Comparison of ENCODE assay signal across 9 mouse cellular contexts in genomic region chr7:117882803-117883202, GRCm38 (mm10).
DNase-seq lines count a peak whose midpoint lies in the region; ATAC-seq lines count a peak whose summit lies in the region.
"Had no signal": no experiment of that assay in that cellular context is flagged by ENCODE, and none has a peak within 500 bp of the region (broad histone marks: within the 10 kb centered on the region; RNA-seq: fewer than 3 reads in every experiment).

No protein-coding gene starts in this region.

- no peak overlapping the region for H3K9ac ChIP-seq in forebrain, embryonic 15.5 days (replicated peaks)

- no peak overlapping the region for H3K27ac ChIP-seq in forebrain, embryonic 15.5 days (replicated peaks)
- H3K27ac ChIP-seq: macrophage had no signal

- no peaks in the 10 kb centered on the region for H3K4me1 ChIP-seq in forebrain, embryonic 15.5 days

- H3K36me3 ChIP-seq in forebrain, embryonic 15.5 days, result no peaks in the 10 kb centered on the region

- intact Hi-C loops in heart, postnatal 25 days (cut with DNase I), result loop anchor here (5.0 to 10.0 kb wide), 4 partner anchors 219 to 1236 kb away; no protein-coding TSS in a partner anchor

- H3K4me2 ChIP-seq in forebrain, embryonic 15.5 days (replicated peaks), result no peak overlapping the region

- ATAC-seq in forebrain, embryonic 15.5 days (replicated peaks), result peak; percentile 48
- ATAC-seq in megakaryocyte, adult 5-6 weeks (ENCODE audit: poor library complexity, severe bottlenecking), result peak; percentile 93

- DNase-seq in Muller cell, postnatal 12 days (ENCODE audit: inconsistent ontology term), result peak; percentile 65
- peak; percentile 28 for DNase-seq in c-Kit-positive CD71-positive TER-119-positive erythroid progenitor cells, embryonic 14.5 days (ENCODE audit: low spot score)
- DNase-seq in heart, postnatal 25 days (ENCODE audit: low spot score), result peak; percentile 9
- peak; percentile 84 to 93 for DNase-seq in layer of hippocampus, postnatal 25 days (ENCODE audit: extremely low spot score in 1 of 2, low spot score in 1 of 2)
- DNase-seq in right cerebral cortex, postnatal 36 days (ENCODE audit: low spot score in 2 of 2), result peak; percentile 67 to 73
- peak; percentile 42 to 74 for DNase-seq in urinary bladder, postnatal 4 days (ENCODE audit: low spot score in 2 of 2)

- no peak overlapping the region for H3K4me3 ChIP-seq in forebrain, embryonic 15.5 days

- no peaks in the 10 kb centered on the region for H3K27me3 ChIP-seq in forebrain, embryonic 15.5 days

- no peaks in the 10 kb centered on the region for H3K9me3 ChIP-seq in forebrain, embryonic 15.5 days

- 4% methylated on average over 13 of the region's 13 CpGs for WGBS in forebrain, embryonic 15.5 days

Comparison
In these comparisons a context has a peak if more than half of its experiments do, and no peak if none do; other contexts are left out.
1. DNase-seq: peak in every context shown above with its lines; median percentile 88 in layer of hippocampus, postnatal 25 days; 70 in right cerebral cortex, postnatal 36 days; 65 in Muller cell, postnatal 12 days; 58 in urinary bladder, postnatal 4 days; 28 in c-Kit-positive CD71-positive TER-119-positive erythroid progenitor cells, embryonic 14.5 days; 9 in heart, postnatal 25 days.